Mouse (Mus musculus): ENCODE measurements around the gene Slco3a1. TPM values are rescaled to one million over a fixed set of nuclear protein-coding genes. Genes with fewer than 3 reads are reported as not detected.

Slco3a1 gene
- polyA plus RNA-seq, 1 experiment = 5.8 TPM

DNA sequence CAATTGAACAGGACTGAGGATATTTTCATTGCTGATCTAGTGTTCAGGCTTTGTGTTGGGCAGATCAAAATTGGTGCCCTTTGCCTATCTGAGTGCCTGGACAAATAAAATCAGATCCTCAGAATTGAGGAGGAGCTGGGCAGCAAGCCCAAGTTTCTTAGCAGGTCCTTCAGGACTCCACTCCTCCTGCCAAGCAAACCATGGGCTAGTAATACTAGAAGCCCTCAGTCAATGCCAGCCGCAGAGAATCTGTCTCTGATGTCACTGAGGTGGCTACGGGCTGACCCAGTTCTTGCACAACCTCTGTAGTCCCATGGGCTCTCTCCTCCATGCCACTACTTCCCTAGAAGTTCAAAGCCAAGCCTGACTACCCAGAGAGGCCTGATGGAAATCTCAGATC, 302.5 kb downstream of the Slco3a1 start:
- 73% methylated on average over 2 of the region's 2 CpGs for WGBS
- no peak overlapping the region for H3K4me3 ChIP-seq (replicated peaks; ENCODE audit: control insufficient read depth, low read depth, low read length)
- TF ChIP-seq CTCF (IDR thresholded peaks at IDR 0.05; ENCODE audit: control insufficient read depth, insufficient read depth, low read length) (no peak), POLR2A (IDR thresholded peaks at IDR 0.05; ENCODE audit: borderline replicate concordance, control insufficient read depth, low read depth, low read length) (no peak)
- H3K27ac ChIP-seq (ENCODE audit: control insufficient read depth, insufficient read depth, low read depth, low read length, poor library complexity) = no peak overlapping the region
- no peaks in the 10 kb centered on the region for H3K4me1 ChIP-seq (ENCODE audit: control insufficient read depth, insufficient read depth, low read length)

DNA sequence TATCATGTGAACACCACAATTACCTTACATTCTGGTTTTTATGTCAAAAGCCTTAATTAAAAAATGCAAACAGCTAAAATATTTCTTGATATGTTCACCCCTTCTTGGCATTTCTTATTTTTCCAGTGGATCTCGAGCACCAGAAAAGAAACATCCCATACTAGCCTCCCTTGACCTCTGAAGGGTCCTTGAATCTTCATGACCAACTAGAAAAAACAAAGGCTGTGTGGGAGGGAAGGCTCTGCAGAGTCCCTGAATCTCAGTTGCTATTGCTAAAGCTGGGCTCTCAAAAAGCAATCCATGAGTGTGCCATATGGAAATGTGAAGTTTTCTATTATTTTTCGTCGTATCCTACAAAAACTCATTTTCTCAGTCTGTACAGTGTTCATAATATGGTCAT, 313.3 kb downstream of the Slco3a1 start:
- Histone ChIP-seq H3K4me3 (replicated peaks; ENCODE audit: control insufficient read depth, low read depth, low read length) (no peak overlapping the region), H3K4me1 (ENCODE audit: control insufficient read depth, insufficient read depth, low read length) (no peaks in the 10 kb centered on the region), H3K27ac (ENCODE audit: control insufficient read depth, insufficient read depth, low read depth, low read length, poor library complexity) (no peak overlapping the region)
- TF ChIP-seq CTCF (IDR thresholded peaks at IDR 0.05; ENCODE audit: control insufficient read depth, insufficient read depth, low read length) (no peak), POLR2A (IDR thresholded peaks at IDR 0.05; ENCODE audit: borderline replicate concordance, control insufficient read depth, low read depth, low read length) (no peak)
- 76% methylated on average over 3 of the region's 3 CpGs for WGBS

DNA sequence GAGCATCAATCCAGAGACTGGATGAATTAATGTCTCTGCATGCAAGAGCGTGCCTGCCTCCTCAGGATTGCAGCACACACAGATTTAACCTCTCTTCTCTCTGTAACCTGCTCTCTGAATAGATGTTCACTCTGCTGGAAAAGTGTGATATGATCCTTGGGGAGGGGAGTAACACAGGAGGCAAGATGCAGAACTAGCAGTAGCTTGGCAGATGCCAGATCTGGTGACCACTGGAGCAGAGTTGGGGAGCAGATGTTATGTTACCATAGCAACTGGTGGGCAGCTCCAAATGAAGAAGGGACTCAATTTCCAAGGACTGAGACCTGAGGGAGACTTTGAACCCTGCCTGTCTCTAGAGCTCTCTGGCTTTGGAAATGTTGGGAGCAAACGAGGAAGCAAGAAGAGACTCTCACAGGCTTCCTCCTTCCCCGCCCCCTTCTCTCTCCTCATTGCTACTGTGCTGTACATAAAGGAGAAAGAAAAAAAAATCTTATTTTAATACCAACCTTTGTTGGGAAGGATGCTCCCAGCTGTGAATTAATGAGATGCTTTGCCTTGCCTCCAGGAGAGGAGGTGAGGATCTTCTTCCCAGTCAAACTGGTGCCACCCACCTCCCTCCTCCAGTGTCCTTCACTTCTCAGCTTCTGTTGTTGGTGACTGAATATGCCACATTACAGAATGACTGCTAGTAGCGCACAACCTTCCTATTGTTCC, 314.0 kb downstream of the Slco3a1 start:
- WGBS = 57% methylated on average over 4 of the region's 4 CpGs
- TF ChIP-seq CTCF (IDR thresholded peaks at IDR 0.05; ENCODE audit: control insufficient read depth, insufficient read depth, low read length) (no peak), POLR2A (IDR thresholded peaks at IDR 0.05; ENCODE audit: borderline replicate concordance, control insufficient read depth, low read depth, low read length) (no peak)
- Histone ChIP-seq H3K4me1 (ENCODE audit: control insufficient read depth, insufficient read depth, low read length) (no peaks in the 10 kb centered on the region), H3K27ac (ENCODE audit: control insufficient read depth, insufficient read depth, low read depth, low read length, poor library complexity) (no peak overlapping the region), H3K4me3 (replicated peaks; ENCODE audit: control insufficient read depth, low read depth, low read length) (no peak overlapping the region)

All from bone marrow, adult 2 months (tissue).